In the genomic region with DNA sequence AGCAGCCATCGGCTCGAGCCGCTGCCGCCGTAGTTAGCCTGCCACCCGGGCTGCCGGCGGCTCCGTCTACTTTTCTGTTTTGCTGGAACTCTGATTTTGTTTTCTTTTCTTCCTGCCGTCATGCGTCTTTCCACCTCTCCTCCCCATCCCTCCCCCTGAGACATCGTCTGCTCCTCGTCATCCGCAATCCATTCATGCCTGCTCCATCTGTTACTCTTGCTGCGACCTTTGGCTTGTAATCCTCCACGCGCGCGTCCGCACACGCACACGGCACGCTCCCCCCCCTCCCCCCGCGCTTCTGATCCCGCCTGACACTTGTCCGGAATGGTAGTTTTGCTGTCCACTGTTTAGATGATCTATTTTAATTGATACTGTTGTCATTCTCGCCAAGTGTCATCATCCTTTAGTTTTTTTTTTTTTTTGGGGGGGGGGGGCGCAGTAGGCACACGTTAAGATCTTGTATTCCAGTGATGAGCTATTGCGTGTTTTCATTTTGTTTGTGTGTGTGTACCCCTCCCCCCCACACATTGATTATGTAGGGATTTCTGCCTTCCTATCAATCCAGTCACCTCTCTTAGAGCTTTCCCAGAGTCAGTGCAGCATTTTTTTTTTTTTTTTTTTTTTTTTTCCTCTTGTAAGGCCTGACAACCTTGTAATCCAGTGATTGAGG, we compare ENCODE assay signal across 8 mouse cellular contexts. TPM values are rescaled to one million over a fixed set of nuclear protein-coding genes. Genes with fewer than 3 reads are reported as not detected.
DNase-seq lines count a peak whose midpoint lies in the region; ATAC-seq and TF ChIP-seq lines count a peak whose summit lies in the region.

No protein-coding gene starts in this region.

- no peak for TF ChIP-seq CTCF in lung, embryonic 14.5 days (IDR thresholded peaks at IDR 0.05; ENCODE audit: low read depth)
- TF ChIP-seq CTCF in cerebellum, adult 2 months (IDR thresholded peaks at IDR 0.05; ENCODE audit: borderline replicate concordance, insufficient read depth, low read depth, low read length), result no peak

- H3K27me3 ChIP-seq in lung, embryonic 14.5 days (ENCODE audit: insufficient read depth, low read length), result no peaks in the 10 kb centered on the region
- no peaks in the 10 kb centered on the region for H3K27me3 ChIP-seq in cerebellum, adult 2 months (ENCODE audit: control insufficient read depth, insufficient read depth, low read length)
- no peaks in the 10 kb centered on the region; the same call in 1 of the 2 replicates for H3K27me3 ChIP-seq in lung, embryonic 16.5 days (ENCODE audit: control insufficient read depth, insufficient read depth, low read depth, low read length)
- H3K27me3 ChIP-seq in stomach, embryonic 14.5 days (ENCODE audit: control insufficient read depth, insufficient read depth, low read length), result no peaks in the 10 kb centered on the region

- no peaks in the 10 kb centered on the region for H3K4me1 ChIP-seq in lung, embryonic 14.5 days (ENCODE audit: insufficient read depth)
- H3K4me1 ChIP-seq in cerebellum, adult 2 months (ENCODE audit: control insufficient read depth, insufficient read depth, low read length), result peaks cover 3% of the 10 kb centered on the region; the same call in 1 of the 2 replicates
- peaks cover 8% of the 10 kb centered on the region for H3K4me1 ChIP-seq in lung, embryonic 16.5 days (replicated peaks; ENCODE audit: control insufficient read depth, insufficient read depth, low read length)
- peaks cover 7% of the 10 kb centered on the region for H3K4me1 ChIP-seq in stomach, embryonic 14.5 days (ENCODE audit: control insufficient read depth, insufficient read depth, low read length)

- peak; percentile 77 for ATAC-seq in lung, embryonic 14.5 days (ENCODE audit: insufficient read depth)
- ATAC-seq in lung, embryonic 16.5 days (ENCODE audit: low read depth), result peak; percentile 76
- ATAC-seq in stomach, embryonic 14.5 days (ENCODE audit: insufficient number of reproducible peaks, insufficient read depth, low FRiP score, low read depth), result peak; percentile 44

- peak overlapping the region; percentile 86 for H3K9ac ChIP-seq in lung, embryonic 14.5 days
- peak overlapping the region; percentile 91 for H3K9ac ChIP-seq in lung, embryonic 16.5 days (ENCODE audit: low read length)
- H3K9ac ChIP-seq in stomach, embryonic 14.5 days (replicated peaks; ENCODE audit: low read depth, low read length), result peak overlapping the region; percentile 84

- TF ChIP-seq POLR2A in cerebellum, adult 2 months (IDR thresholded peaks at IDR 0.05; ENCODE audit: borderline replicate concordance, insufficient read depth, low read length), result no peak

- DNase-seq in lung, embryonic 14.5 days, result no peak
- DNase-seq in lung, postnatal 4 days, result no peak
- DNase-seq in cerebellum, adult 2 months, result peak in 1 of 2 experiments; percentile 82
- peak; percentile 25 for DNase-seq in forelimb bud, embryonic 11.5 days (ENCODE audit: low read depth, low spot score)
- no peak for DNase-seq in layer of hippocampus, postnatal 14 days (ENCODE audit: low spot score in 2 of 2)
- no peak for DNase-seq in thymus, postnatal 36 days

- H3K9me3 ChIP-seq in lung, embryonic 14.5 days (ENCODE audit: low read depth, low read length), result no peaks in the 10 kb centered on the region
- no peaks in the 10 kb centered on the region; the same call in 1 of the 2 replicates for H3K9me3 ChIP-seq in lung, embryonic 16.5 days (ENCODE audit: control insufficient read depth, low read length)
- H3K9me3 ChIP-seq in stomach, embryonic 14.5 days (ENCODE audit: control insufficient read depth, low read depth, low read length), result no peaks in the 10 kb centered on the region

- under 1% methylated on average over 31 of the region's 31 CpGs for WGBS in lung, embryonic 14.5 days
- under 1% methylated on average over 31 of the region's 31 CpGs for WGBS in cerebellum, adult 2 months
- WGBS in lung, embryonic 16.5 days, result under 1% methylated on average over 31 of the region's 31 CpGs
- under 1% methylated on average over 31 of the region's 31 CpGs for WGBS in stomach, embryonic 14.5 days

- peak overlapping the region; percentile 87 for H3K4me3 ChIP-seq in lung, embryonic 14.5 days (ENCODE audit: low read depth, low read length)
- H3K4me3 ChIP-seq in cerebellum, adult 2 months (replicated peaks; ENCODE audit: insufficient read depth, low read depth, low read length), result peak overlapping the region; percentile 77
- peak overlapping the region; percentile 91 for H3K4me3 ChIP-seq in lung, embryonic 16.5 days (ENCODE audit: low read length)
- H3K4me3 ChIP-seq in stomach, embryonic 14.5 days (ENCODE audit: low read depth, low read length), result peak overlapping the region; percentile 77

- peak overlapping the region; percentile 70 for H3K27ac ChIP-seq in lung, embryonic 14.5 days (ENCODE audit: low read depth)
- H3K27ac ChIP-seq in cerebellum, adult 2 months (ENCODE audit: insufficient read depth, low read length), result peak overlapping the region; percentile 84
- peak overlapping the region; percentile 85 for H3K27ac ChIP-seq in lung, embryonic 16.5 days (ENCODE audit: low read length)
- peak overlapping the region; percentile 80 for H3K27ac ChIP-seq in stomach, embryonic 14.5 days (ENCODE audit: low read length)

- peak overlapping the region; percentile 73 for H3K4me2 ChIP-seq in lung, embryonic 14.5 days
- peak overlapping the region; percentile 70 for H3K4me2 ChIP-seq in lung, embryonic 16.5 days (ENCODE audit: low read depth, low read length)
- peak overlapping the region; percentile 54 for H3K4me2 ChIP-seq in stomach, embryonic 14.5 days (replicated peaks; ENCODE audit: low read depth, low read length)

- H3K36me3 ChIP-seq in lung, embryonic 14.5 days (ENCODE audit: insufficient read depth), result peaks cover 23% of the 10 kb centered on the region
- peaks cover 3% of the 10 kb centered on the region; the same call in 1 of the 2 replicates for H3K36me3 ChIP-seq in lung, embryonic 16.5 days (ENCODE audit: control insufficient read depth, insufficient read depth, low read length)
- H3K36me3 ChIP-seq in stomach, embryonic 14.5 days (ENCODE audit: control insufficient read depth, insufficient read depth, low read length), result peaks cover 16% of the 10 kb centered on the region; the same call in 1 of the 2 replicates

RNA-seq across cellular contexts. Expression of gene Necap1, which starts 0.6 kb away (rescaled TPM):
- 46.1 and 50.9 TPM in 2 replicates for polyA plus RNA-seq in lung, embryonic 14.5 days (2014; fragmentation: Nextera tagmentation; extraction: Ambion mirVana)
- polyA plus RNA-seq in cerebellum, adult 2 months (2012; rRNA removed), result 174 and 176 TPM in 2 replicates
- 50.8 and 52.2 TPM in 2 replicates for polyA plus RNA-seq in lung, embryonic 16.5 days (2015; fragmentation: Nextera tagmentation; extraction: Ambion mirVana)
- polyA plus RNA-seq in stomach, embryonic 14.5 days (2014; fragmentation: Nextera tagmentation; extraction: Ambion mirVana), result 53.9 and 54.3 TPM in 2 replicates
- 100 to 1,000 TPM; 178 to 191 TPM for total RNA-seq in layer of hippocampus, postnatal 14 days (2021)

RNA-seq across cellular contexts. Expression of gene C3ar1, which starts 18.9 kb away (rescaled TPM):
- polyA plus RNA-seq in lung, embryonic 14.5 days (2014; fragmentation: Nextera tagmentation; extraction: Ambion mirVana), result 3.2 and 4.0 TPM in 2 replicates
- polyA plus RNA-seq in cerebellum, adult 2 months (2012; rRNA removed), result 0.38 and 0.44 TPM in 2 replicates
- 3.1 and 3.4 TPM in 2 replicates for polyA plus RNA-seq in lung, embryonic 16.5 days (2015; fragmentation: Nextera tagmentation; extraction: Ambion mirVana)
- 2.9 and 3.1 TPM in 2 replicates for polyA plus RNA-seq in stomach, embryonic 14.5 days (2014; fragmentation: Nextera tagmentation; extraction: Ambion mirVana)
- total RNA-seq in layer of hippocampus, postnatal 14 days (2021), result under 1 TPM; 0.46 to 0.91 TPM

RNA-seq across cellular contexts. Expression of gene Clec4a1, which starts 46.8 kb away (rescaled TPM):
- 3.1 TPM in 2 replicates for polyA plus RNA-seq in lung, embryonic 14.5 days (2014; fragmentation: Nextera tagmentation; extraction: Ambion mirVana)
- 0.13 and 0.16 TPM in 2 replicates for polyA plus RNA-seq in cerebellum, adult 2 months (2012; rRNA removed)
- polyA plus RNA-seq in lung, embryonic 16.5 days (2015; fragmentation: Nextera tagmentation; extraction: Ambion mirVana), result 2.4 and 2.7 TPM in 2 replicates
- 4.2 and 4.4 TPM in 2 replicates for polyA plus RNA-seq in stomach, embryonic 14.5 days (2014; fragmentation: Nextera tagmentation; extraction: Ambion mirVana)
- total RNA-seq in layer of hippocampus, postnatal 14 days (2021), result under 1 TPM; 0.24 to 0.62 TPM

RNA-seq across cellular contexts. Expression of gene Foxj2, which starts 55.1 kb away (rescaled TPM):
- polyA plus RNA-seq in lung, embryonic 14.5 days (2014; fragmentation: Nextera tagmentation; extraction: Ambion mirVana), result 6.7 and 7.5 TPM in 2 replicates
- 17.7 and 18.2 TPM in 2 replicates for polyA plus RNA-seq in cerebellum, adult 2 months (2012; rRNA removed)
- polyA plus RNA-seq in lung, embryonic 16.5 days (2015; fragmentation: Nextera tagmentation; extraction: Ambion mirVana), result 5.5 and 6.2 TPM in 2 replicates
- polyA plus RNA-seq in stomach, embryonic 14.5 days (2014; fragmentation: Nextera tagmentation; extraction: Ambion mirVana), result 6.7 and 7.9 TPM in 2 replicates
- total RNA-seq in layer of hippocampus, postnatal 14 days (2021), result 10 to 100 TPM; 26.1 to 26.3 TPM
